Mouse (Mus musculus) MEL (cell line): ENCODE results near the gene Galt. TPM values are rescaled to one million over a fixed set of nuclear protein-coding genes. Genes with fewer than 3 reads are reported as not detected.

ENCODE experiments used
- DNase-seq: peaks from one replicate; pipeline ENCODE4 v3.0.0; 2011; ENCODE audit warnings: low read depth, low spot score
- H3K27ac ChIP-seq: 2 replicates; pipeline ENCODE4 v1.5.1; 2012; ENCODE audit warnings: low read depth, mild to moderate bottlenecking, control low read depth, low read length, moderate library complexity; ENCODE audit not compliant: control insufficient read depth
- H3K27me3 ChIP-seq, 2 experiments: fragments of 150-350 bp in 1 of 2; sonication (generic) in 1 of 2; 2 replicates each; pipeline ENCODE4 v1.6.1; 2012; ENCODE audit warnings: low read length in 2 of 2, mild to moderate bottlenecking in 2 of 2, improper control_type of control experiment in 1 of 2, moderate library complexity in 1 of 2; ENCODE audit not compliant: insufficient read depth in 2 of 2, control insufficient read depth in 1 of 2
- H3K36me3 ChIP-seq, 2 experiments: 2 replicates each; pipeline ENCODE4 v1.6.1; 2012 to 2014; ENCODE audit warnings: low read length in 2 of 2, improper control_type of control experiment in 1 of 2, inconsistent platforms in 1 of 2, mild to moderate bottlenecking in 1 of 2; ENCODE audit not compliant: insufficient read depth in 2 of 2, control insufficient read depth in 1 of 2
- H3K4me1 ChIP-seq, 2 experiments: fragments of 150-350 bp in 1 of 2; sonication (generic) in 1 of 2; 2 replicates each; pipeline ENCODE4 v1.6.1; 2012; ENCODE audit warnings: low read length in 2 of 2, improper control_type of control experiment in 1 of 2, mild to moderate bottlenecking in 1 of 2; ENCODE audit not compliant: insufficient read depth in 2 of 2, control insufficient read depth in 1 of 2
- H3K4me3 ChIP-seq, 2 experiments: fragments of 150-350 bp in 1 of 2; sonication (generic) in 1 of 2; 2 replicates each; pipeline ENCODE4 v1.5.1; 2012; ENCODE audit warnings: low read depth in 2 of 2, low read length in 2 of 2, mild to moderate bottlenecking in 2 of 2, moderate library complexity in 2 of 2, control low read depth in 1 of 2, improper control_type of control experiment in 1 of 2; ENCODE audit not compliant: control insufficient read depth in 1 of 2, insufficient read depth in 1 of 2
- H3K79me2 ChIP-seq: 2 replicates; pipeline ENCODE4 v1.6.1; 2012; ENCODE audit warnings: mild to moderate bottlenecking, low read length, moderate library complexity; ENCODE audit not compliant: control insufficient read depth, poor library complexity, insufficient read depth
- H3K9ac ChIP-seq: 2 replicates; pipeline ENCODE4 v1.6.1; 2012; ENCODE audit warnings: low read depth, mild to moderate bottlenecking, control low read depth, low read length, moderate library complexity; ENCODE audit not compliant: control insufficient read depth, poor library complexity, severe bottlenecking
- H3K9me3 ChIP-seq: fragments of 150-350 bp; sonication (generic); replicated peaks from 2 replicates; pipeline ENCODE4 v1.6.1; 2012; ENCODE audit warnings: mild to moderate bottlenecking, low read length, improper control_type of control experiment, moderate library complexity; ENCODE audit not compliant: insufficient read depth
- CHD1 ChIP-seq: IDR thresholded peaks from 2 replicates; pipeline ENCODE4 v1.6.1; 2012; ENCODE audit warnings: low read depth, mild to moderate bottlenecking, inconsistent platforms, low read length, improper control_type of control experiment
- E2F4 ChIP-seq: IDR thresholded peaks from 2 replicates; pipeline ENCODE4 v1.6.1; 2011; ENCODE audit warnings: low read depth, low read length, improper control_type of control experiment, borderline replicate concordance
- ELF1 ChIP-seq: IDR thresholded peaks from 2 replicates; pipeline ENCODE4 v1.6.1; 2014; ENCODE audit warnings: low read depth, mild to moderate bottlenecking, inconsistent platforms, low read length, improper control_type of control experiment, moderate library complexity
- EP300 ChIP-seq, 2 experiments: IDR thresholded peaks; 2 replicates each; pipeline ENCODE4 v1.6.1; 2011; ENCODE audit warnings: improper control_type of control experiment in 2 of 2, low read length in 2 of 2, low read depth in 1 of 2, mild to moderate bottlenecking in 1 of 2
- GATA1 ChIP-seq: IDR thresholded peaks from 2 replicates; pipeline ENCODE4 v1.6.1; 2011; ENCODE audit warnings: low read depth, low read length, improper control_type of control experiment
- HCFC1 ChIP-seq: IDR thresholded peaks from 2 replicates; pipeline ENCODE4 v1.6.1; 2012; ENCODE audit warnings: low read depth, mild to moderate bottlenecking, inconsistent platforms, low read length, improper control_type of control experiment, moderate library complexity
- MAX ChIP-seq: IDR thresholded peaks from 2 replicates; pipeline ENCODE4 v1.6.1; 2011; ENCODE audit warnings: low read length, improper control_type of control experiment
- MAZ ChIP-seq: IDR thresholded peaks from 2 replicates; pipeline ENCODE4 v1.6.1; 2012; ENCODE audit warnings: low read depth, mild to moderate bottlenecking, inconsistent platforms, low read length, improper control_type of control experiment
- MEF2A ChIP-seq: IDR thresholded peaks from 2 replicates; pipeline ENCODE4 v1.6.1; 2014; ENCODE audit warnings: low read depth, mild to moderate bottlenecking, inconsistent platforms, low read length, improper control_type of control experiment; ENCODE audit not compliant: poor library complexity, insufficient replicate concordance, severe bottlenecking; ENCODE audit errors: extremely low read depth
- MYC ChIP-seq: IDR thresholded peaks from 2 replicates; pipeline ENCODE4 v1.6.1; 2011; ENCODE audit warnings: low read depth, mild to moderate bottlenecking, low read length, improper control_type of control experiment, moderate library complexity
- NELFE ChIP-seq: IDR thresholded peaks from 2 replicates; pipeline ENCODE4 v1.6.1; 2011; ENCODE audit warnings: low read depth, low read length, improper control_type of control experiment
- POLR2A ChIP-seq, 2 experiments: IDR thresholded peaks; 2 replicates each; pipeline ENCODE4 v1.6.1; 2011 to 2012; ENCODE audit warnings: low read length in 2 of 2, mild to moderate bottlenecking in 2 of 2, control low read depth in 1 of 2, improper control_type of control experiment in 1 of 2, low read depth in 1 of 2, moderate library complexity in 1 of 2; ENCODE audit not compliant: control insufficient read depth in 1 of 2, insufficient read depth in 1 of 2, poor library complexity in 1 of 2
- POLR2AphosphoS5 ChIP-seq: IDR thresholded peaks from 2 replicates; pipeline ENCODE4 v1.6.1; 2012; ENCODE audit warnings: low read depth, borderline replicate concordance, mild to moderate bottlenecking, inconsistent platforms, low read length, moderate library complexity, mixed read lengths
- RCOR1 ChIP-seq: IDR thresholded peaks from 2 replicates; pipeline ENCODE4 v1.6.1; 2012; ENCODE audit warnings: low read depth, mild to moderate bottlenecking, inconsistent platforms, low read length, improper control_type of control experiment
- SIN3A ChIP-seq: IDR thresholded peaks from 2 replicates; pipeline ENCODE4 v1.6.1; 2012; ENCODE audit warnings: low read length, improper control_type of control experiment, inconsistent platforms
- SMC3 ChIP-seq: IDR thresholded peaks from 2 replicates; pipeline ENCODE4 v1.6.1; 2011; ENCODE audit warnings: low read depth, low read length, improper control_type of control experiment
- TBP ChIP-seq: IDR thresholded peaks from 2 replicates; pipeline ENCODE4 v1.8.0; 2011; ENCODE audit warnings: low read depth, low read length, improper control_type of control experiment
- TCF12 ChIP-seq: IDR thresholded peaks from 2 replicates; pipeline ENCODE4 v1.6.1; 2014; ENCODE audit warnings: low read depth, mild to moderate bottlenecking, inconsistent platforms, low read length, improper control_type of control experiment, moderate library complexity
- USF1 ChIP-seq: IDR thresholded peaks from 2 replicates; pipeline ENCODE4 v1.6.1; 2014; ENCODE audit warnings: low read depth, mild to moderate bottlenecking, inconsistent platforms, low read length, improper control_type of control experiment, moderate library complexity
- ZKSCAN1 ChIP-seq: IDR thresholded peaks from 2 replicates; pipeline ENCODE4 v1.6.1; 2012; ENCODE audit warnings: low read depth, mild to moderate bottlenecking, inconsistent platforms, low read length, improper control_type of control experiment, moderate library complexity
- ZMIZ1 ChIP-seq: IDR thresholded peaks from 2 replicates; pipeline ENCODE4 v1.6.1; 2012; ENCODE audit warnings: low read depth, mild to moderate bottlenecking, inconsistent platforms, low read length, improper control_type of control experiment, moderate library complexity
- ZNF384 ChIP-seq: IDR thresholded peaks from 2 replicates; pipeline ENCODE4 v1.6.1; 2012; ENCODE audit warnings: low read depth, mild to moderate bottlenecking, inconsistent platforms, low read length, improper control_type of control experiment
- polyA plus RNA-seq, 2 experiments: library from polyadenylated mRNA; stranded (reverse) in 1 of 2; unstranded in 1 of 2; fragments of >175 nt in 1 of 2; fragments of >200 nt in 1 of 2; gene quantifications; 2 replicates each; pipeline versions ENCODE4 v1.2.1 to v1.2.4; 2012; ENCODE audit warnings: low replicate concordance in 2 of 2, low read depth in 1 of 2; ENCODE audit not compliant: insufficient read length in 2 of 2, insufficient read depth in 1 of 2, missing spikeins in 1 of 2
- total RNA-seq: library from RNA; depleted of rRNA; stranded (reverse); fragments of 300-350 nt; gene quantifications from 2 replicates; pipeline ENCODE4 v1.2.3, GENCODE M21; 2012

The Galt gene
- total and polyA plus RNA-seq, 3 experiments, result 26.5 to 31.9 TPM; not detected in 1

- TF ChIP-seq NELFE (peak; percentile 30; the same call in 1 of the 2 replicates), USF1 (peak; percentile 98), MYC (0 out of 2 replicates have a peak, but pooled peaks have one; percentile 8), MAX (peak; percentile 89), ELF1 (peak; percentile 88), GATA1 (no peak), TCF12 (peak; percentile 36; the same call in 1 of the 2 replicates), POLR2AphosphoS5 (no peak), CHD1 (no peak), ZKSCAN1 (no peak), MEF2A (no peak; the same call in 1 of the 2 replicates), EP300 (IDR thresholded peaks at IDR 0.05; ENCODE audit: low read depth in 1 of 2, low read length in 2 of 2) (no peak), HCFC1 (peak; percentile 54), SIN3A (peak; percentile 79; the same call in 1 of the 2 replicates), SMC3 (peak; percentile 83), MAZ (peak; percentile 93)
Measured at GRCm38 (mm10) chr4:41755338-41756305, 594 bp downstream of the Galt start, which contains the start of gene Sigmar1 (continued).

GRCm38 (mm10) chr4:41756440-41756839 is 1.4 kb downstream of the Galt start:
- Histone ChIP-seq H3K4me1 (peaks cover 2 to 15% of the 10 kb centered on the region in 2 experiments; a peak in 3 of 4 replicates), H3K4me3 (peak overlapping the region; percentile 91 to 95; a peak in 3 of 4 replicates), H3K9ac (peak overlapping the region; percentile 75), H3K79me2 (peaks cover 1% of the 10 kb centered on the region; the same call in 1 of the 2 replicates), H3K27me3 (no peaks in the 10 kb centered on the region), H3K36me3 (peaks cover 0 to 5% of the 10 kb centered on the region in 2 experiments; a peak in 2 of 4 replicates), H3K9me3 (no peaks in the 10 kb centered on the region)
- TF ChIP-seq ELF1, result no peak
- TF ChIP-seq E2F4, result no peak
- TF ChIP-seq ZMIZ1, result no peak
- TF ChIP-seq RCOR1, result no peak
- no peak for TF ChIP-seq POLR2A (IDR thresholded peaks at IDR 0.05; ENCODE audit: control insufficient read depth in 1 of 2, insufficient read depth in 1 of 2, low read depth in 1 of 2, low read length in 2 of 2, poor library complexity in 1 of 2)
- no peak for TF ChIP-seq TBP
- TF ChIP-seq ZKSCAN1, result no peak
- no peak for TF ChIP-seq ZNF384
- TF ChIP-seq, all 39 proteins: peak for 0
- DNase-seq, result no peak
- H3K27ac ChIP-seq, result no peak overlapping the region
